Mouse (Mus musculus): ENCODE measurements around the gene Mapk6. TPM values are rescaled to one million over a fixed set of nuclear protein-coding genes. Genes with fewer than 3 reads are reported as not detected.
"Not testable (repeated sequence)": the region's sequence is repeated elsewhere in the genome, so short reads cannot be mapped to it uniquely, and the experiment has no call there.

Mapk6 gene
- polyA plus RNA-seq (2015; fragmentation: Nextera tagmentation; extraction: Ambion mirVana) = 35.8 and 41.6 TPM in 2 replicates

DNA sequence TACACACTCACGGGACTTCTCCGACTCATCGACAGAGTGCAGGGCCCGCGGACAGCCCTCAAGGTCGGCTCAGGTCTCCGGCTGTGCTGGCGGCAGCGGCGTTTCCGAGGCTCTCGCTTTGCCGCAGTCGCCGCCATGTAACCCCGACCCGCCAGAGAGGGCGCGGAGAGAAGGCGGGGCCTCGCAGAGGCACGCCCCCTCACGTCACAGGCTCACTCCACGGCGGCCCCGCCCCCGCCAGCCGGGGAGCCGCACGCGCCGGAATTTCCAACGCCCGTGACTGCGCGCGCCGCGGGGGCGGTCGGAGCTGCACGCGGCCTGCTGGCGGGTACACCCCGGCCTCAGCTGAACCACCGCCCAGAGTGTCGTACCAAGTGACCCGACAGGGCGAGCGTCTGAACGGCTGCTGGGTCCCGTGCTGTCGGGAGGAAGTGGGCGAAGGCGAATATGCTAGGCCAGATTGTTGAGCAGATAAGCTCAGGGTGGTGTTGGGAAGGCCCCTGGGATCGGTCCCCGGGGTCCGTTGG, at the start of gene Mapk6:
Gene Mapk6 (minus strand): TSS at position 154 of the 527 bp plus-strand sequence.
- peak within 1 kb of the TSS; percentile 89 for H3K9ac ChIP-seq (ENCODE audit: low read length)
- peak within 1 kb of the TSS; percentile 65 for H3K4me3 ChIP-seq (ENCODE audit: low read length)
- no peaks in the 10 kb centered on the region for H3K9me3 ChIP-seq (replicated peaks; ENCODE audit: control insufficient read depth, low read length)
- peaks cover 37% of the 10 kb centered on the region for H3K4me1 ChIP-seq (ENCODE audit: control insufficient read depth, insufficient read depth, low read length)
- peak within 1 kb of the TSS; percentile 97 for H3K4me2 ChIP-seq (ENCODE audit: low read depth, low read length)
- no peaks in the 10 kb centered on the region for H3K27me3 ChIP-seq (ENCODE audit: control insufficient read depth, insufficient read depth, low read length)
- ATAC-seq (replicated peaks; ENCODE audit: extremely low read depth, insufficient read depth, low FRiP score) = peak; percentile 91
- peak within 1 kb of the TSS; percentile 99 for H3K27ac ChIP-seq (ENCODE audit: low read length)
- WGBS = under 1% methylated on average over 58 of the region's 58 CpGs
- H3K36me3 ChIP-seq (ENCODE audit: control insufficient read depth, insufficient read depth) = no peaks in the 10 kb centered on the region

DNA sequence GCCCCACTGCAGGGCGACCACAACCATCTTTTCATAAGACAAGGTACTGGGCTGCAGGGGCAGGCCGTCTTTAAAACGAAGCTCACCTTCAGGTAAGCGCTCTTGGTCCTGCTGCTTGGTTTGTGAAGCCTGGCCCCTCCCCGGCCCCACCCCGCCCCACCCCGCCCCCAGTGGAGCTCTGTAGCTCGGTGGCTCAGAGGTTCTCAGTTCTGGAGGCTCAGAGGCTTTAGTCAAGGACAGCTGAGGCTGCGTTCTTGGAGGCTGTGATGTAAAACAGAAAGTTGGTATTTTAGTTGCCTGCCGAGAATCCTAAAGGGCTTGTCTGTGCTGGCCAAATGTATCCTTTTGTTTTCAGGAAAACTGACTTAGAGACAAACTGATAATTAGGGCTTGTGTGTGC, 45.9 kb upstream of the Mapk6 start:
- H3K27me3 ChIP-seq (ENCODE audit: control insufficient read depth, insufficient read depth, low read length) = no peaks in the 10 kb centered on the region
- no peak for ATAC-seq (replicated peaks; ENCODE audit: extremely low read depth, insufficient read depth, low FRiP score)
- peaks cover 77% of the 10 kb centered on the region for H3K36me3 ChIP-seq (ENCODE audit: control insufficient read depth, insufficient read depth)
- no peak overlapping the region for H3K9ac ChIP-seq (ENCODE audit: low read length)
- 82% methylated on average over 10 of the region's 10 CpGs for whole genome bisulfite sequencing
- no peak overlapping the region for H3K4me2 ChIP-seq (ENCODE audit: low read depth, low read length)
- no peaks in the 10 kb centered on the region for H3K4me1 ChIP-seq (ENCODE audit: control insufficient read depth, insufficient read depth, low read length)
- H3K9me3 ChIP-seq (replicated peaks; ENCODE audit: control insufficient read depth, low read length) = no peaks in the 10 kb centered on the region
- no peak overlapping the region for H3K4me3 ChIP-seq (ENCODE audit: low read length)
- H3K27ac ChIP-seq (ENCODE audit: low read length) = no peak overlapping the region

DNA sequence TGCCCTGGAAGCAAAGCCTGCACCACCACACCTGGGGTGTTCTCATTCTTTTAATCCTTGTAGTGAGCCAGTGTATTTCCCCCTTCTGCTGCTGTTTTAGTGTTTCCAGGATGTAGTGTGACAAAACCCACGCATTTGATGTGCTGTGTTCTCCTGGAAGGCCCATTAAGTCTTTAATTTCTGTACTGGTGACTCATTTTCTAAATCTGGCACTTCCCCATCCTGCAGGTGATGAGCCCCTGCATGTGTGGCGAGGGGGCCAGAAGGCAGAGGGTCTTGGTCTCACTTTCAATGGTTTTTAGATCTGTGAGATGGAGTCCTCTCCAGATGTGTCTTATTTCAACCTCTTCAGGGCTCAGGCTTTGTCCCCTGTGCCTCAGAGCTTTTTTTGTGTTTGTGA, 44.2 kb upstream of the Mapk6 start:
- H3K4me1 ChIP-seq (ENCODE audit: control insufficient read depth, insufficient read depth, low read length) = no peaks in the 10 kb centered on the region
- ATAC-seq (replicated peaks; ENCODE audit: extremely low read depth, insufficient read depth, low FRiP score) = no peak
- no peak overlapping the region for H3K9ac ChIP-seq (ENCODE audit: low read length)
- no peak overlapping the region for H3K27ac ChIP-seq (ENCODE audit: low read length)
- no peaks in the 10 kb centered on the region for H3K9me3 ChIP-seq (replicated peaks; ENCODE audit: control insufficient read depth, low read length)
- 70% methylated on average over 2 of the region's 2 CpGs for WGBS
- peaks cover 80% of the 10 kb centered on the region for H3K36me3 ChIP-seq (ENCODE audit: control insufficient read depth, insufficient read depth)
- H3K4me3 ChIP-seq (ENCODE audit: low read length) = no peak overlapping the region
- H3K27me3 ChIP-seq (ENCODE audit: control insufficient read depth, insufficient read depth, low read length) = no peaks in the 10 kb centered on the region
- H3K4me2 ChIP-seq (ENCODE audit: low read depth, low read length) = no peak overlapping the region

DNA sequence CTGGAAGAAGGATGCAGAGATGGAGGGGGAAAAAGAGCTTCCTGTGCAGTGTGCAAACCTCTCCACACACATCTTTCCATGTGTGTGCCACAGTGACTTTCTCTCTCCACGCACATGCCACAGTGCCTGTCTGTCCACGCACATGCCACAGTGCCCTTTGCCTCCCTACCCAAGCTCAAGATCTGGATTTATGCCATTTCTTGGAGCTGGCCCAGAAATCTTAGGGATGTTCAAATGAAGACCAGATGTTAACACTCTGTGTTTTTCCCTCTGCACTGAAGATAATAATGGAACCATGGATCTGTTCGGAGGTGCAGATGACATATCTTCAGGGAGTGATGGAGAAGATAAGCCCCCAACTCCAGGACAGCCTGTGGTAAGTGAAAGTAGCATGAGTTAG, 38.2 kb upstream of the Mapk6 start:
- Histone ChIP-seq H3K4me3 (ENCODE audit: low read length) (no peak overlapping the region), H3K9ac (ENCODE audit: low read length) (no peak overlapping the region), H3K9me3 (replicated peaks; ENCODE audit: control insufficient read depth, low read length) (no peaks in the 10 kb centered on the region), H3K4me2 (ENCODE audit: low read depth, low read length) (no peak overlapping the region), H3K4me1 (ENCODE audit: control insufficient read depth, insufficient read depth, low read length) (no peaks in the 10 kb centered on the region; the same call in 1 of the 2 replicates), H3K27ac (ENCODE audit: low read length) (no peak overlapping the region), H3K27me3 (ENCODE audit: control insufficient read depth, insufficient read depth, low read length) (no peaks in the 10 kb centered on the region), H3K36me3 (ENCODE audit: control insufficient read depth, insufficient read depth) (peaks cover 56% of the 10 kb centered on the region)
- WGBS = 82% methylated on average over 3 of the region's 3 CpGs
- no peak for ATAC-seq (replicated peaks; ENCODE audit: extremely low read depth, insufficient read depth, low FRiP score)

GRCm38 (mm10) chr9:75446574-75446973, 36.8 kb upstream of the Mapk6 start:
- H3K27ac ChIP-seq (ENCODE audit: low read length); H3K4me2 ChIP-seq (ENCODE audit: low read depth, low read length); H3K9ac ChIP-seq (ENCODE audit: low read length); H3K27me3 ChIP-seq (ENCODE audit: control insufficient read depth, insufficient read depth, low read length); H3K4me1 ChIP-seq (ENCODE audit: control insufficient read depth, insufficient read depth, low read length); ATAC-seq (replicated peaks; ENCODE audit: extremely low read depth, insufficient read depth, low FRiP score); H3K9me3 ChIP-seq (replicated peaks; ENCODE audit: control insufficient read depth, low read length); H3K4me3 ChIP-seq (ENCODE audit: low read length): not testable (repeated sequence)
- H3K36me3 ChIP-seq (ENCODE audit: control insufficient read depth, insufficient read depth) = peaks cover 46% of the 10 kb centered on the region
- 83% methylated on average over 10 of the region's 10 CpGs for WGBS

- Histone ChIP-seq H3K27me3 (ENCODE audit: control insufficient read depth, insufficient read depth, low read length) (no peaks in the 10 kb centered on the region), H3K27ac (ENCODE audit: low read length) (no peak overlapping the region), H3K36me3 (ENCODE audit: control insufficient read depth, insufficient read depth) (peaks cover 35% of the 10 kb centered on the region), H3K9me3 (replicated peaks; ENCODE audit: control insufficient read depth, low read length) (no peaks in the 10 kb centered on the region), H3K4me2 (ENCODE audit: low read depth, low read length) (no peak overlapping the region), H3K9ac (ENCODE audit: low read length) (no peak overlapping the region), H3K4me3 (ENCODE audit: low read length) (no peak overlapping the region), H3K4me1 (ENCODE audit: control insufficient read depth, insufficient read depth, low read length) (peaks cover 10% of the 10 kb centered on the region)
- ATAC-seq (replicated peaks; ENCODE audit: extremely low read depth, insufficient read depth, low FRiP score) = no peak
- 84% methylated on average over 15 of the region's 15 CpGs for WGBS
These were observed 35.2 kb upstream of the Mapk6 start for GRCm38 (mm10) chr9:75444981-75445380.

DNA sequence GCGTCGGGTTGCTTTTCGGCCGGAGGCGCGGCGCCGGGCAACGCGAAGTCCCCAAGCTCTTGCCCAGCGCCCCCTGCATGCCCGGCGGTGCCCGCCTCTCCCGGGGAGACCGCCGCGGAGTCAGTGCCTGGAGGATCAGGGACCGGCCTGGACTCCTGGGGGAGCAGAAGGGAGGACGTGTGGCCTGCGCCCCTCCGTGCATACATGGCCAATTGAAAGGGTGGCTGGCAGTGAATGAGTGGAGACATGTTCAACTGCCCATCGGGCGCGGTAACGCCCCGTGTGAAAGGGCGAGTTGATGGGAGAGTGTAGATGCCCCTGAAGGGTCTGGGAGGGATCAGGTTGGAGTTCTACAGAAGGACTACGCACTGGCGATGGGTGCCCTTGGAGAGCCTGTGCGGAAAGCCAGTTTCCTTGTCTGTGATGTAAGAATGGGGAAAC, 31.9 kb upstream of the Mapk6 start:
- peak; percentile 78 for ATAC-seq (replicated peaks; ENCODE audit: extremely low read depth, insufficient read depth, low FRiP score)

GRCm38 (mm10) chr9:75440796-75441666, 31.2 kb upstream of the Mapk6 start, which contains the start of gene Leo1:
Leo1 (plus strand) TSS chr9:75441524.
- Histone ChIP-seq H3K4me1 (ENCODE audit: control insufficient read depth, insufficient read depth, low read length) (peaks cover 11% of the 10 kb centered on the region), H3K4me2 (ENCODE audit: low read depth, low read length) (peak within 1 kb of the TSS; percentile 75), H3K36me3 (ENCODE audit: control insufficient read depth, insufficient read depth) (peaks cover 4% of the 10 kb centered on the region; the same call in 1 of the 2 replicates), H3K27me3 (ENCODE audit: control insufficient read depth, insufficient read depth, low read length) (no peaks in the 10 kb centered on the region), H3K27ac (ENCODE audit: low read length) (peak within 1 kb of the TSS; percentile 89), H3K9me3 (replicated peaks; ENCODE audit: control insufficient read depth, low read length) (no peaks in the 10 kb centered on the region), H3K4me3 (ENCODE audit: low read length) (peak within 1 kb of the TSS; percentile 81), H3K9ac (ENCODE audit: low read length) (peak within 1 kb of the TSS; percentile 87)
- ATAC-seq (replicated peaks; ENCODE audit: extremely low read depth, insufficient read depth, low FRiP score) = peak; percentile 88
- whole genome bisulfite sequencing = 1% methylated on average over 44 of the region's 45 CpGs

More for the DNA sequence above, 31.9 kb upstream of the Mapk6 start:
- Histone ChIP-seq H3K36me3 (ENCODE audit: control insufficient read depth, insufficient read depth) (peaks cover 6% of the 10 kb centered on the region; the same call in 1 of the 2 replicates), H3K4me3 (ENCODE audit: low read length) (peak overlapping the region; percentile 81), H3K9me3 (replicated peaks; ENCODE audit: control insufficient read depth, low read length) (no peaks in the 10 kb centered on the region), H3K9ac (ENCODE audit: low read length) (peak overlapping the region; percentile 87), H3K4me1 (ENCODE audit: control insufficient read depth, insufficient read depth, low read length) (peaks cover 10% of the 10 kb centered on the region), H3K27me3 (ENCODE audit: control insufficient read depth, insufficient read depth, low read length) (no peaks in the 10 kb centered on the region), H3K4me2 (ENCODE audit: low read depth, low read length) (peak overlapping the region; percentile 75), H3K27ac (ENCODE audit: low read length) (peak overlapping the region; percentile 89)
- under 1% methylated on average over 31 of the region's 31 CpGs for WGBS

Measured in heart, embryonic 16.5 days (tissue).